Mouse (Mus musculus) megakaryocyte, embryonic 14.5 days (primary cell): ENCODE measurements around the gene Gm6460.
"Not testable (repeated sequence)": the region's sequence is repeated elsewhere in the genome, so short reads cannot be mapped to it uniquely, and the experiment has no call there.

Experiments
- FLI1 ChIP-seq: IDR thresholded peaks from 2 replicates; pipeline ENCODE4 v1.6.1; 2012; ENCODE audit warnings: low read length, inconsistent platforms, mixed read lengths
- GATA1 ChIP-seq: IDR thresholded peaks from 3 replicates; pipeline ENCODE4 v1.6.1; 2012; ENCODE audit warnings: mixed read lengths, low read length, inconsistent platforms, borderline replicate concordance

- TF ChIP-seq GATA1, FLI1: not testable (repeated sequence)
Measured at GRCm38 (mm10) chr5:11594613-11595012, at the start of gene Gm6460.
